9 mouse cellular contexts compared by ENCODE assay signal in genomic region chr9:48737210-48737850, GRCm38 (mm10).
DNase-seq lines count a peak whose midpoint lies in the region; ATAC-seq lines count a peak whose summit lies in the region.
"Had no signal": no experiment of that assay in that cellular context is flagged by ENCODE, and none has a peak within 500 bp of the region (broad histone marks: within the 10 kb centered on the region; RNA-seq: fewer than 3 reads in every experiment).

No protein-coding gene starts in this region.

- H3K9me3 ChIP-seq in liver, embryonic 15.5 days (replicated peaks) = no peaks in the 10 kb centered on the region
- H3K9me3 ChIP-seq: liver, embryonic 13.5 days had no signal

- peak; percentile 45 for ATAC-seq in frontal cortex, adult (ENCODE audit: low TSS enrichment)
- 0 out of 2 replicates have a peak, but pooled peaks have one; percentile 17 for ATAC-seq in liver, embryonic 15.5 days (ENCODE audit: insufficient read depth)
- no peak for ATAC-seq in inflammation-experienced regulatory T-cells, adult 6 months

- 59% methylated on average over 13 of the region's 13 CpGs for WGBS in liver, embryonic 15.5 days (ENCODE audit: insufficient replicate concordance)

- peak; percentile 22 for DNase-seq in 3134 (ENCODE audit: extremely low read depth, insufficient read length, low spot score)
- DNase-seq in cerebellum, adult 18-20 months = peak; percentile 88 to 91
- peak; percentile 89 to 94 for DNase-seq in heart, postnatal 14 days
- peak; percentile 73 to 82 for DNase-seq in kidney, postnatal 4 days
- peak; percentile 75 for DNase-seq in ovary, postnatal 14 days (ENCODE audit: low spot score)
- DNase-seq: liver, embryonic 13.5 days had no signal

- H3K9ac ChIP-seq in liver, embryonic 15.5 days = no peak overlapping the region
- H3K9ac ChIP-seq: liver, embryonic 13.5 days had no signal

- no peaks in the 10 kb centered on the region for H3K36me3 ChIP-seq in liver, embryonic 15.5 days (replicated peaks)
- H3K36me3 ChIP-seq: liver, embryonic 13.5 days had no signal

- no peak overlapping the region for H3K4me2 ChIP-seq in liver, embryonic 15.5 days
- H3K4me2 ChIP-seq: liver, embryonic 13.5 days had no signal

- H3K4me3 ChIP-seq in liver, embryonic 15.5 days (replicated peaks) = no peak overlapping the region
- H3K4me3 ChIP-seq: liver, embryonic 13.5 days had no signal

- H3K27me3 ChIP-seq in liver, embryonic 15.5 days = 0 out of 2 replicates have a peak, but pooled peaks cover 13% of the 10 kb centered on the region

- intact Hi-C loops in heart, postnatal 14 days (cut with DNase I) = loop anchor here (1.0 to 2.0 kb wide), 3 partner anchors 14 to 89 kb away; no protein-coding TSS in a partner anchor

- no peak overlapping the region for H3K27ac ChIP-seq in liver, embryonic 15.5 days (replicated peaks)
- H3K27ac ChIP-seq: liver, embryonic 13.5 days had no signal

- H3K4me1 ChIP-seq in liver, embryonic 15.5 days (replicated peaks) = peaks cover 11% of the 10 kb centered on the region

Comparison
In these comparisons a context has a peak if more than half of its experiments do, and no peak if none do; other contexts are left out.
1. DNase-seq: peak in every context shown above with its lines; median percentile 92 in heart, postnatal 14 days; 90 in cerebellum, adult 18-20 months; 78 in kidney, postnatal 4 days; 75 in ovary, postnatal 14 days; 22 in 3134.